Mouse (Mus musculus) embryo, embryonic 10.5 days (tissue): ENCODE results near the gene Hist1h3b.
"Not testable (repeated sequence)": the region's sequence is repeated elsewhere in the genome, so short reads cannot be mapped to it uniquely, and the experiment has no call there.

Experiments
- DNase-seq: peaks from one replicate; pipeline ENCODE4 v3.0.0-alpha.2; 2015; ENCODE audit warnings: low spot score

Gene Hist1h3b

DNA sequence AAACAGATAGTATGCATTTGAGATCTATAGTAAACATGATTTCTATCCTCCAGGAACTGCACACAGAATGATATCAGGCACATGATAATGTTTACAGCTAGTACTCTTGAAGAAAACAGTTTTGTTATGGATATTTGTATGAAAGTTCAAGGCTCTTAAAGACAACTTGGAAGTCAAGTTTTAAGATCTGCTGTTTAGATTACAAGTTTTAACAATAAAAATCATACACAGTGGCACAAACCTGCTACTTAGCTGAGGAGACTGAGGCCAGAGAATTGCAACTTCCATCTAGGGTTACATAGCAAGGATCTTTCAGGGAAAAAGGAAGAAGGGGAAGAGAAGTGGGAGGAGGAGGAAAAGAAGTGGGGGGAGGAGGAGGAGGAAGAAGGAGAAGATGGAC lies 2.9 kb downstream of the Hist1h3b start:
- no peak for DNase-seq

DNA sequence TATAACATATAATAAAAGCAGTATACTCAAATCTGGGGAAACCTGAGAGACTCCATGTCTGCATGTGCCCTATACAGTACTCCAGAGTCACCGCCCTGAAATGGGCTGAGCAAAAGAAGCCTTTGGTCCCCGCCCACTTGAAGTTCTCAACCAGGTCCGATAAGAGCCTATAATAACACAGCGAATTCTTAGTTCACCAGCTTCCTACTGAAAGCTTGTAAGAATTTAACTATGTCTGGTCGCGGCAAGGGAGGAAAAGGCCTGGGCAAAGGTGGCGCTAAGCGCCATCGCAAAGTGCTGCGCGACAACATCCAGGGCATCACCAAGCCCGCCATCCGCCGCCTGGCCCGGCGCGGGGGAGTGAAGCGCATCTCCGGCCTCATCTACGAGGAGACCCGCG lies 4.7 kb downstream of the Hist1h3b start, which contains the start of gene Hist1h4b:
TSS of gene Hist1h4b (plus strand) at position 224 of the 400 bp plus-strand sequence.
- peak; percentile 99 for DNase-seq

DNA sequence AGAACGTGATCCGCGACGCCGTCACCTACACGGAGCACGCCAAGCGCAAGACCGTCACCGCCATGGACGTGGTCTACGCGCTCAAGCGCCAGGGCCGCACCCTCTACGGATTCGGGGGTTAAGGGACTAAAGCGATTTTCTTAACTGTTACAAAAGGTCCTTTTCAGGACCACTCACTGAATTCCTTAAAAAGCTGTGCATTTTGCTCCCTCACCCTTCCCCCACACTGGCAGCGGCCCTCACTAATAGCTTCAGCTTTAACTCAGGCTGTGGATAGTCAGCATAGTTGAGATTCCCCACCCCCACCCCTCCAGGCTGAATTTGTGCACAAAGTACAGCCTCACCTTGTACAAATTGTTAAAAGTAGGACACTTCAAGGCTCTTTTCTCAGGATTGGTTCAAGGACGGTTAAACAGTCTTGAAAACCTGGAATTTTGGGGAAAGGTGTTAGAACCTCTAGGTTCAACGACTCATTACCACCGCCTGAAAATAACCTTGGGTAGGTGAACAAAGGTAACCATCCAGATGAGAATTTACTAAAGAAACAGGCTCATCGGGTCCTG lies 5.2 kb downstream of the Hist1h3b start:
- DNase-seq = peak; percentile 81

DNA sequence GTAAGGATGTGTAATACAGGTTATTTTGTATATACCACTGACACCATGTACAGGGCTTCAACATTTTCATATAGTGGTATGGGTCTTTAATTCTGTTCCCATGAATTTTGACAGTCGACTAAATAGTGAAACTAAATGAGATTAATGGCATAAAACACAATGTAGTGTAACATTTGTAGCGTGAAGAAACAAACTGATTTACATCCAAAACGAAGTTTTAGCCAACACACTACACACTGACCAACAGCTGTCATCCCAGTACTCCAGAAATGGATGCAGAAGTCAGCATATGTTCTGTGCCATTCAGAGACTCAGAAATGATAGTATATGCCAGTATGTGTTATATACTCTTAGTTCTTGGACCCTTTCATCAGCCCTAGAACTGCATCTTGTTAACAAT lies 5.9 kb downstream of the Hist1h3b start:
- peak; percentile 39 for DNase-seq

DNA sequence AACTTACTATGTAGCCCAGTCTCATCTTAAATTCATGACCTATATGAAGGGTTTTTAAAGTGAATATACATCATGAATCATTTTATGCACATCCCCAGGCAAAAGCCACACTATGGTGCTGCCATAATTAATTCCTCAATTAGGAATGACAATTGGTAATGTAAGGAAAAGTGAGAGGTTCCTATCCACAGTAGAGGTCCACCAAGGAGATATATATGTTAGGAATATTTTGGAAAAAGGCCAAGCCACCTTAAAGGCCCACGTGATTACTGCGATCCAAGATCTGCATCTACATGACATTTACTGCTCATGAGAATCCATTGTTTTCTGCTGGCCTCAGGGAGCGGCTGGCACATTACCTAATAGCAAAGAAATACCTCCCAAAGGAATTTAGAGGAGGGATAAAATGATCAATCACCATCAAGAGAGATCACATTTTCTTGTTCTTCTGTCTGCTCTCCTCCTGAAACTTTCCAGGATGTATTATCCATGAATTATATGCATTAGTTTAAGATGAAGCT lies 7.2 kb downstream of the Hist1h3b start:
- peak; percentile 19 for DNase-seq

DNA sequence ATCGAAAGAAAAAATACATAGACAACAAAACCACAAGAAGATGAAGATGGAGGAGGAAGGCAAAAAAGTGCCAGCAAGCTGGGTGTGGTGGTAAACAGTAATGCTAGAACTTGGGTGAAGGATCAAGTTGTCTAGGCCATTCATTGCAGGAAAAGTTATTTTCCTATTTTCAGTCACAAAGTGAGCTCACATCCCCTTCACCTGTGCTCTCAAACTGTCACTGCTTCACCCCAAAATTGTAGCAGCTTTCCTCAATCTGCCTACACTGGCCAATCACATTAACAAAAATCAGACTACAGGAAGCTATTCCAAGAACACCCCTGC lies 7.8 kb downstream of the Hist1h3b start:
- DNase-seq = no peak

DNA sequence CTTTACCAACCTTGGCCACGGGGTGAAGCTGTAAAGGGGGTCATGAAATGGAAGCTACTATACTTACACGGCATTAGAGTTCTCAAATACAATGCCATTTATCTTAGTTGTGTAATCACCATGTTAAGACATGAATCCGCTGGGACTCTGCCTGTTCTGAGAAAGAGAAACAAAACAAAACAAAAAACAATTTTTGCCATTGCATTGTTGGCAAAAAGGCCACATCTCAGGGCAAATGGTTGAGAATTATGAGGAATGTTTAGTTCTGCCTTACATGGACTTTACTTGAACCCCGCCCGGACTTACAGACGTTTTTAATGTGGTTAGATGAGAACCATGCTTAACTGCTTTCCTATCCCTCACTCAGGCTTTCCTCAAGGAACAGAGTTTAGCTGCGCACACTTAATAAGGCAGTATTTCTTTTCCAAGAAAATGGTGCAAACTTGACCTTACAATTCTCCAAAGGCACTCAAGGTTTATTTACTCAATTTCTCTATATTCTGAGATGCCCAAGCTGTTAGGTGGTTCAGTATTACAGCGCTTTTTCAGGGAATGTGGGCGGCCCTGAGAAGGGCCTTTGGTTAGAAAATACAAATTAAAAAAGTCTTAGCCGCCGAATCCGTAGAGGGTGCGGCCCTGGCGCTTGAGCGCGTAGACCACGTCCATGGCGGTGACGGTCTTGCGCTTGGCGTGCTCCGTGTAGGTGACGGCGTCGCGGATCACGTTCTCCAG lies 8.3 kb downstream of the Hist1h3b start:
- DNase-seq = peak; percentile 76

DNA sequence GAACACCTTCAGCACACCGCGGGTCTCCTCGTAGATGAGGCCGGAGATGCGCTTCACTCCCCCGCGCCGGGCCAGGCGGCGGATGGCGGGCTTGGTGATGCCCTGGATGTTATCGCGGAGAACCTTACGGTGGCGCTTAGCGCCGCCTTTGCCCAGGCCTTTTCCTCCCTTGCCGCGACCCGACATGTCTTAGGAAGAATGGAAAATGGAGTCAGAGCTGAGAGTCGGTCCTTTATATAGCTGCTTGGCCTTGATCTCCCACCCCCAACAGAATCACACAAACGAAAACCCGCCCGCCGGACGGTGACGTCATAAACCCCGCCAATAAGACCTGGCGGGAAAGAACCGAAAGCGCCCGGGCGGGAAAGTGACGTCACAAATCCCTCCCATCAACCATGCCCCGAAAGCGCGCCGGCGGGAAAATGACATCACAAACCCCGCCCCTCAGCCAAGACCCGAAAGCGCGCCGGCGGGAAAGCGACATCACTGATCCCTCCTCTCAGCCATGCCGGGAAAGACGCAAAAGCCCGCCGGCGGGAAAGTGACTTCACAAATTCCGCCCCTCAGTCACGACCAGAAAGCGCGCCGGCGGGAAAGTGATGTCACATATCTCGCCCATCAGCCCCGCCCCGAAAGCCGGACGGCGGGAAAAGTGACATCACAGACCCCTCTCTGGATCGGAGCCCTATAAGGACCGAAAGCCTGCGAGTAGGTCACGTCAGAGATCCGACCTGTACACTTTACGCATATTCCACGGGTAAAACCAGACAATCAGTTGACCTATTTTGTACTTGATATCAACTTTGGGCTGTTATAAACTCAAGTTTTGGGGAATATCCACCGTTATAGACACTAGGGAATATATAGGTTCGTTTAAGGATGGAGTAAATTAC lies 9.2 kb downstream of the Hist1h3b start, which contains the start of gene Hist1h4a:
TSS of gene Hist1h4a (minus strand) at position 259 of the 893 bp plus-strand sequence.
- peak; percentile 99 for DNase-seq

DNA sequence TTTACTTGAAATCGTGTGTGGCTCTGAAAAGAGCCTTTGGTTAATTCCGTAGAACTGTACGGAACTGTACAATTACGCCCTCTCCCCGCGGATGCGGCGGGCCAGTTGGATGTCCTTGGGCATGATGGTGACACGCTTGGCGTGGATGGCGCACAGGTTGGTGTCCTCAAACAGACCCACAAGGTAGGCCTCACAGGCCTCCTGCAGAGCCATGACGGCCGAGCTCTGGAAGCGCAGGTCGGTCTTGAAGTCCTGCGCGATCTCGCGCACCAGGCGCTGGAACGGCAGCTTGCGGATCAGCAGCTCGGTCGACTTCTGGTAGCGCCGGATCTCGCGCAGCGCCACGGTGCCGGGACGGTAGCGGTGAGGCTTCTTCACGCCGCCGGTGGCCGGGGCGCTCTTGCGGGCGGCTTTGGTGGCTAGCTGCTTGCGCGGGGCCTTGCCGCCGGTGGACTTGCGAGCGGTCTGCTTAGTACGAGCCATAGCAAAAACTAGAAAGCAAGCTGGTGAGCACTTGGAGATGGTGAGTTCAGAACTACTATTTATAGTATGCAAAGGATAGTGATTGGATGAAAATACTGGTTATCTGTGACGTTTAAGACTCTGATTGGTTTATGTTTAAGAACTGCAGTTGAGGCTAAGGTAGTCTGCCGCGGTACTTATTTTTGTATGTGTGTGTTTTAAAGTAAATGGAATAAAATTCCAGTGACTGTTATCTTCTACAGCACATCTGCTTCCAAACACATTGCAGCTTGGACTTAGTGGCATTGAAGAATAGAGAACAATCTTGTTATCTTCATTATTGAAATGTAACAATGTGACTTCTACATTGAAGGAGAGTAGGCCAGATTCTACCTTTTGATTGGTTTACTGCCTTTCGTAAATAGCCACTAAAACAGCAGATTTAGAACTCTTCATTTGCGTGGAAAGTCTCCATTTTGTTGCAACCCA lies 10.1 kb downstream of the Hist1h3b start, which contains the start of gene Hist1h3a:
TSS of gene Hist1h3a (minus strand) at position 516 of the 951 bp plus-strand sequence.
- DNase-seq = peak; percentile 90

DNA sequence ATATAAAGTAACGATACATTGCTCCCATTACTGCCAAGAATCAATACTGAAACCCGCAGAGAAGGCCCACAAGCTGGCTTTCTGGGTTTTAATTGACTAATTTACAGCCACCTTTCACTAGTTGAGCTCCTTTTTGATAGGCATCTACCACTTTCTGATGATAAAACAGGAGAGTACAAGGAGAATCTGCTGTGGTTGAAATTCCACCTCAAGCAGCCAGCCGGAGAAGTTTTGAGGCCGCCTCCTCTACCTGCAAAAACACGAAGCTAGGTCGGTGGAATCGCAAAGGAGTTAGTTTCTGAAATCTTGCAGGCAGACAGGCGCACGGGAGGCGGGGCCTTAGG lies 11.1 kb downstream of the Hist1h3b start:
- DNase-seq = no peak

DNA sequence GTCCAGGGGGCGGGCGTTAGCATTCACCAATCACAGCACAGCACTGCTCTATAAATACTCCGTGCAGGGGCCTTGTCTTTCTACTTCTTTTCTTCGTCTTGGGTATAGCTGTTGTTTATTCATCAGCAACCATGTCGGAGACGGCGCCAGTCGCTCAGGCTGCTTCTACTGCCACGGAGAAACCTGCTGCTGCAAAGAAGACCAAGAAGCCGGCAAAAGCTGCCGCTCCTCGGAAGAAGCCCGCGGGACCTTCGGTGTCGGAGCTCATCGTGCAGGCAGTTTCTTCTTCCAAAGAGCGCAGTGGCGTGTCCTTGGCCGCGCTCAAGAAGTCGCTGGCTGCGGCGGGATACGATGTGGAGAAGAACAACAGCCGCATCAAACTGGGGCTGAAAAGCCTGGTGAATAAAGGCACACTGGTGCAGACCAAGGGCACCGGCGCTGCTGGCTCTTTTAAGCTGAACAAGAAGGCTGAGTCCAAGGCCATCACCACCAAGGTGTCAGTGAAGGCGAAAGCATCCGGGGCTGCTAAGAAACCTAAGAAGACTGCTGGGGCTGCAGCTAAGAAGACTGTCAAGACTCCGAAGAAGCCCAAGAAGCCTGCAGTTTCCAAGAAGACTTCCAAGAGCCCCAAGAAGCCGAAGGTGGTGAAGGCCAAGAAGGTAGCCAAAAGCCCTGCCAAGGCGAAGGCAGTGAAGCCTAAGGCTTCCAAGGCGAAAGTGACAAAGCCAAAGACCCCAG lies 11.7 kb downstream of the Hist1h3b start, which contains the start of gene Hist1h1a:
TSS of gene Hist1h1a (plus strand) at position 81 of the 738 bp plus-strand sequence.
- DNase-seq = peak; percentile 98

DNA sequence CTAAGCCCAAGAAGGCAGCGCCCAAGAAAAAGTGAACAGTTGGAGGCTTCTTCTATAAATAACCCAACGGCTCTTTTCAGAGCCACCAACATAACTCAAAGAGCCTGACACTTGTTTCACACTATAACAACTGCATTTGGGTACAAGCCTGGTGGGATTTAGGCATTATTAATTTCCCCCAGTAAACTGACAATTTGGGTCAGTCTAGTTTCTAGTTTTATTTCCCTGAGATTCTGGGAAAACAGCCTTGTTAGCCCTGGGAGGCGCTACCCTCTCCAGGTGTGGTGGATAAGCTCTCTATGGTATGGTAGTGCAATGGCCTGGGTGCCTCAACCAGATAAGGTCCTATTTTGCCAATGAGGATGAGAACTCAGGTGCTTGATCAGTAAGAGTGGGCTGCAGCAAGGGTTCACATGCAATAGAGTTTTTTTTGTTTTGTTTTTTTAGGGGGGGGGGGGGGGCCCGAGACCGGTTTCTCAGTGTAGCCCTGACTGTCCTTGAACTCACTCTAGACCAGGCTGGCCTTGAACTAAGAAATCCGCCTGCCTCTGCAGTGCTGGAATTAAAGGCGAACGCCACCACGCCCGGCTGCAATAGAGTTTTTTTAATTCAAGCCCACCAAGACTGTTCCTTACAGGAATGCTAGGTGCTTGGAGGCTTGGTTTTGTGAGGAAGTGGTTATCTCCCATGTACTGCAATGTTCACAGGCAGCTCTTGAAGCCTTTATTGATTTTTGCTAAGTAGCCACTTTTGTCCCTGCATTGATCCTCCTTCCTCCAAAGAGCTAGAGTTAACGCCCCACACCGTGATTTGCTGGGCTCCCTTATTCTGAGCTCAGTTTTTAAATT lies 12.5 kb downstream of the Hist1h3b start:
- DNase-seq = peak; percentile 61

DNA sequence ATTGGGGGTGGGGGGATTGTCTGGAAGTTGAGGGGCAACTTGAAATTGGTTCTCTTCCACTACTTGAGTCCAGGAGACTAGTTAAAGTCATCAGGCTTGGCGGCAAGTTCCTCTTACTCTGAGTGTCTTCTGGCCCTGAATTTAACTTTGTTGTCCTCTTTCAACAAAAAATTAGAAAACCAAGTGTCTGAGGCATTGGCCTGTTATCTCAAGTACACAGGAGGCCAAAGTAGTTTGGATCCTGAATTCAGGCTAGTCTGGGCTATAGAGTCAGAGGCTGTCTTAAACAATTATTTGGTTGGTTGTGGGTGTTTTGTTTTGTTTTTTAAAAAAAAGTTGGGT lies 13.1 kb downstream of the Hist1h3b start:
- DNase-seq = no peak

DNA sequence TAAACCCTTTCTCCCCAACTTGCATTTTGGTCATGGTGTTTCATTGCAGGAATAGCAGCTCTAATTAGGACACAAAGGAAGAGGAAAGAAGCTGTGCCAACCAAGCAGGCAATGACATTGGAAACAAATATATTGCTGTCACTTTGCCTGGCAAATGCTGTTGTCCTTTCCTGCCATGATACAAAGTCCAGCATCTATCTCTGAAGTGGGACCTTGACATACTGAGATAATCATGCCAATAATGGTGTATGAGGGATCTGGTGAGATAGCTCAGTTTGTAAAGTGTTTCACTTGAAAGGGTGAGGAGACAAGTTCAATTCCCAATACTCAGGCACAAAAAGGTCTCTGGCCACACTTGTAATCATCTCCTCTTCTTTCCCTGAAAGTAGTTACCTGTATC lies 14.7 kb downstream of the Hist1h3b start:
- DNase-seq = no peak

DNA sequence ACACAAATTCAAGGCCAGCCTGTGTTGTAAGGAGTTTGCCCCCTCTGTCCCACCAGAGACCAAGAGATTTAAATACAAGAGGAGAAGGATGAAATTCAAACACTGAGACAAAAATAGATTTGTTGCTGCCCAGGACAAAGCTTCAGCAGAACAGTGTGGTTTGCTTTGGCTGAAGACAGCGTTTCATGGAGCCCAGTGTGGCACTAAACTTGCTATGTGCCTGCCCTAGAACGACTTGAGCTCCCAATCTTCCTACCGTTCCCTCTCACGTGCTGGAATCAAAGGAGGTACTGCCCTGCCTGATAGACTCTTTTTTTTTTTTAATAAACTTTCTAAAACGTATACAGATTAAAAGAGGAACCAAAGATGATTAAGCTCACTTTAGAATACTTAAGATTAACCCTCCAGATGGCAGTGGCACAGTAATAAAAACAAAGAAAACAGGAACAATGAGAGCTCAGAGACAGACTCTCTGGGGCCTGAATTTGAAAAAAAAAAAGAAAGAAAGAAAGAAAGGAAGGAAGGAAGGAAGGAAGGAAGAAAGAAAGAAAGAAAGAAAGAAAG lies 16.8 kb downstream of the Hist1h3b start:
- no peak for DNase-seq

DNA sequence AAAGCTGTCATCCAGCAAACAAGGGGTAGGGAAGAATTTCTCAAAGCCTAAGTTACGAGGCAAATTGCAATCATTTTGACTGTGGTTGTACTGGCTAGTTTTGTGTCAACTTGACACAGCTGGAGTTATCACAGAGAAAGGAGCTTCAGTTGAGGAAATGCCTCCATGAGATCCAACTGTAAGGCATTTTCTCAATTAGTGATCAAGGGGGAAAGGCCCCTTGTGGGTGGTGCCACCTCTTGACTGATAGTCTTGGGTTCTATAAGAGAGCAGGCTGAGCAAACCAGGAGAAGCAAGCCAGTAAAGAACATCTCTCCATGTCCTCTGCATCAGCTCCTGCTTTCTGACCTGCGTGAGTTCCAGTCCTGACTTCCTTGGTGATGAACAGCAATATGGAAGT lies 17.5 kb downstream of the Hist1h3b start, which contains the start of gene Trim38:
TSS of gene Trim38 (plus strand) at position 301 of the 400 bp plus-strand sequence.
- not testable (repeated sequence) for DNase-seq

DNA sequence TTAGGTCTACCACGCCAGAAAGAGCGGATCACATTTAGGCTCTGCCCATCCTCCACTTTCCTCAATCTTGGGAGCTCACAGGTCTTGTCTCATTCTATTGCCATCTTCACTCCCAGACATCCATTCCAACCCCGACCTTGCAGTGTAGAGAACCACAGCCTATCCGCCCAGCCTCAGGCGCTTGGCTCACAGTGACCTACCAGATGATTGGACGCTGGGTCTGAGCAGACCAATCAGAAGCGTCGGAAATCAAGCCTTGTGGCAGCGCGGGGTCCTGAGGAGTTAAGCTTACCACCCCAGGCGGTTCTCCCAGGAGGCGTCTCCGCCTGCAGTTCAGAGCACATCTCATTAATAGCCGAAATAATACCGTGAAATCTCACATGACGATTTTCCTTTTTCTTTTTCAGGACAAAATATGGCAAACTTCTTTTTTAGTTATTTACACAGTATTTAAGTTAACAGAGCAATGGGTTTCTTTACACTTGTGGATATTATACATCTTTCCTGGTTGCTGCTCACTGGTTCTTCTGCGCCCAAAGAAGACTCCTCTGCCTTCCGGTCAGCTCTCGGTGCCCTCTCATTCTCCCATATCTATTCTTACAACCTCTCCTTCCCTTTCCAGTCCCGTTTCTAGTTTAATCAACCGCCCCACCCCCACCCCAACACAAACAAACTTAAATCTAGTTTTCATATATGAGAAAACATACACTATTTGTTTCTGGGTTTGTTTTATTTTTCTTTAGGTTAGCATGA lies 20.7 kb downstream of the Hist1h3b start:
- DNase-seq = peak; percentile 83

DNA sequence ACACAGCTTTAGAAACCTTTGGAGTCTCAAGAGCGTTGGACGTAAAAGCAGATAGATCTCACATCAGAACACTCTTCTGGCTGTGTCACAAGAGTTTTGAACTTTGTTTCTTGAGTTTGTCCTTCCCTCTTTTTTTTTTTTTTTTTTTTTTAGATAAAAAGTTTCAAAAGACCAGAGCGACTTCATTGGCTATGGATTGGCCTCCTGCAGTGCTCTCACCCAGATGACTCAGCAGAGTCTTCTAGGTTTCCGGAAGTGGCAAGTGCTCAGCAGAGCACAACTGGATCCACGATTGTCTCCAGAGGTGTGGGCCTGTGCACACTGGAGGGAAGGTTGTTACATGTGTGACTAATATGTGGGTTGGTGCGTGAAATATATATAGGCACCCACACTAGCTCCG lies 26.3 kb downstream of the Hist1h3b start:
- DNase-seq = no peak

DNA sequence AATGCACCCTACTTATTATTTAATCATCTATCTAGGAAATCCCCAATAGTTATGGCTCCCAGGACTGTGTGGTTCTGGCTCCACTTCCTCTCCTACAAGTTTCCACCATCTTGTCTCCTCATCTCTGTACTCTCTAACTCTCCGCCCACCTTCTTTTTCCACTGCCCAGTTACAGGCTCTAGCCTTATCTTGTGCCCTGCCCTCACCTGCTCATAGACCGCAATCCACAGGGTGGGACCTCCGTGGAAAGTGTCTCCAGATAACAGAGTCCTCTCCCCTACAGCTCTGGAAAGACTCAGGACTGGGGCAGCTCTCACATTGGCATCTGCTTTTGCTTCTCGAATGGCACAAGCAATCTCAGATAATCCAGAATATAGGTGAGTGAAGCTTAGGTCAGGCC lies 27.0 kb downstream of the Hist1h3b start:
- no peak for DNase-seq
